Mouse (Mus musculus) bone marrow macrophage, adult 2 months (primary cell): ENCODE results near the gene Serinc2.

Experiments
- CTCF ChIP-seq: IDR thresholded peaks from 2 replicates; pipeline ENCODE4 v1.5.1; 2012; ENCODE audit warnings: low read depth, mild to moderate bottlenecking, low read length, moderate library complexity
- POLR2A ChIP-seq: IDR thresholded peaks from 2 replicates; pipeline ENCODE4 v1.6.1; 2012; ENCODE audit warnings: mild to moderate bottlenecking, low read depth, low read length, borderline replicate concordance

DNA sequence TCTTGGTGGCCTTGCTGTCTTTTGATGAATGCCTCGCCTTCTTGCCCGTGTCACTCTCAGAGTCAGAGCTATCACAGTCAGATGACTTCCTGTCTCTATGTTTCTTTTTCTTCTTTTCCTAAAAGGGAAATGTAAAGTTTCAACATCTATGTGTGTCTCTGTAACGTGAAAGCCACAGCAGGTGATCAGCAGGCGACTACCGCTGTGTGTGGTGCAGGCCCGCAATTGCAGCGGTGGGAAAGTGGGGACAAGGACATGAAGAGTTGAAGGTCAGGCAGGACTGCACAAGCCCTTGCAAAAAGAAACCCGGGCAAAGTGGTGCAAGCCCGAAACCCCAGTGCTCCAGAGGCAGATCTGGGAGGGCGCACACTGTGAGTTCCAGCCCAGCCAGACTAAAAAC, 37.7 kb upstream of the Serinc2 start:
- no peak for TF ChIP-seq CTCF
- no peak for TF ChIP-seq POLR2A
